Mouse (Mus musculus) right cerebral cortex, postnatal 4 days (tissue): ENCODE results near the gene Btbd16.
A peak's percentile ranks its signal among the peaks of the same experiment; 100 is the strongest.

ENCODE experiments used
- DNase-seq: peaks from one replicate; pipeline ENCODE4 v3.0.0-alpha.2; 2022

Gene Btbd16

DNA sequence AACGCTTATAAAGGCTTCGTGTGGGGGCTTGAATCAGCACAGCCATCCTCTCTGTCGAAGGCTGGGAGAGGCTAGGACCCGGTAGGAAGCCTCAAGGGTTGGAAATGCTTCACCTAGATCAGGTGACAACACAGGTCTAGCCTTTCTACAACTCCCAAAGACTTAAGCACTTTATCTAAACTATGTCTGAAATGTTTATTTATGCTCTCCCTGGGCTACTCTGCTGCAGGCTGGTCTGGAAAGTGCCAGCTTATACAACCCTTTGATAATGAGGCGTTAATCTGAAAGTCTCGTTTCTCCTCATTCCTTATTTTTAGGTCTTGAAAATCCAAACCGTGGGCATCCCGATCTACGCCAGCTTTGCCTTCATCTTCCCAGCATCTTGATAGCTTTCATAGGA lies 50.1 kb downstream of the Btbd16 start:
- no peak for DNase-seq

DNA sequence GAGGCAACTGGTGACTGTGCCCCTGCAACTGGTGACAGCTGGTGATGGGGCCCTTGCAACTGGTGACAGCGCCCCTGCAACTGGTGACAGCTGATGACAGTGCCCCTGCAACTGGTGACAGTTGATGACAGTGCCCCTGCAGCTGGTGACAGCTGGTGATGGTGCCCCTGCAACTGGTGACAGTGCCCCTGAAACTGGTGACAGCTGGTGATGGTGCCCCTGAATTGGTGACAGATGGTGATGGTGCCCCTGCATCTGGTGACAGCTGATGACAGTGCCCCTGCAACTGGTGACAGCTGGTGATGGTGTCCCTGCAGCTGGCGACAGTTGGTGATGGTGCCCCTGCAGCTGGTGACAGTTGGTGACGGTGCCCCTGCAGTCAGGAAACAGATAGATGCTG lies 52.5 kb downstream of the Btbd16 start:
- no peak for DNase-seq

DNA sequence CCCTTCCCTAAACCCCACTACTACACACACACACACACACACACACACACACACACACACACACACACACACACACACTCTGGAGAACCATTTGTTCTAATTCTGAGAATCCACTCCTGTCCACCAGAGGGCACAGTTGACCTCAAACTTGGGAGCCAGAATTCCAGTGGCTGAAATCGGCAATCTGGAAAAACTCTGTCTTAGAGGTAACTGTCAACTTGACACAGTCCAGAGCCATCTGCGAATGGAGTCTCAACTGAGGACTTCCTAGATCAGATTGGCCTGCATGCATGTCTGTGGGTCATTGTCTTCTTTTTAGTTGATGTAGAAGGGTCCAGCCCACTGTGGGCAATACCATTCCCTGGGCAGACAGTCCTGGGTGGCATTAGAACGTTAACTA lies 53.6 kb downstream of the Btbd16 start:
- DNase-seq: peak; percentile 48

DNA sequence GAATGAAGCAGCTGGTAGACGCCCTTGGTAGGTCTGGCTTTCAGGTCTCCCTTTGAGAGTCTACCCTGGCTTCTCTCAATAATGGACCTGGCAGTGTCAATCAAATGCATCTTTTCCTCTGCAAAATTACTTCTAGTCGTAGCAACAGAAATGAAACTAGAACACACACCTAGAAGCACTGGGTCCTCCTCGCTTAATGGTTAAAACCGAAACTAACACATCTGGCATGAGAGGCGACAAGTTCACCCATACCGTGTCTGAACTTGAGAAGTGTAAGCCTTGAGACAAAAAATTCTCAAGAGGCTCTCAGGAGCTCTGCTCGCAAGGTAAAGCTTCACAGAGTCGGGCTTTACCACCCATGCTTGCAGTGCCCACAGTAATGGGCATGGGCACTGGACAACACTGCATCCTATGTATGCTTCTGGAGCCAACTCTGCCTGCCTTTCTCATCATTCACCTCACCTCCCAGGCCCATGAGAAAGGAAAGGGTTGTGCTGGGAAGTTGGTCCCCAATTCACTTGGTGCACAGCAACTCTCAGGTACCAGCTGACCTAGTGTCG lies 54.1 kb downstream of the Btbd16 start:
- DNase-seq: no peak

DNA sequence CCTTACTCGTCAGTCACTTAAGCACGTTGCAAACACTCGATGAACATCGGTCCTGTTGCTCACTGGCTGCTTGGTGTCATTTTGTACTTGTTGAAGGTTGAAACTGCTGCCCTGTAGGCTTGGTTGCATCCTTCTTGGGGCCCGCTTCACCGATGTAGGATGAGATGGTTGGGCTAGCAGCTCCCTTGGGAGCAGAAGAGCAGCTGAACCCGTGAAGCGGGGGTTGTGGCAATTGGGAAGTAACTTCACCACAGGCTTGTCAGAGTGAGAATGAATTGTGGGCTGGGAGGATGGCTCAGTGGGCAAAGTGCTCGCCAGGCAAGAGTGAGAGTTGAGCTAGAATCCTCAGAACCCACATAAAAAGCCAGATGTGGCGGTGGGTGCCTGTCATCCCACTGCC lies 54.6 kb downstream of the Btbd16 start:
- DNase-seq: no peak

DNA sequence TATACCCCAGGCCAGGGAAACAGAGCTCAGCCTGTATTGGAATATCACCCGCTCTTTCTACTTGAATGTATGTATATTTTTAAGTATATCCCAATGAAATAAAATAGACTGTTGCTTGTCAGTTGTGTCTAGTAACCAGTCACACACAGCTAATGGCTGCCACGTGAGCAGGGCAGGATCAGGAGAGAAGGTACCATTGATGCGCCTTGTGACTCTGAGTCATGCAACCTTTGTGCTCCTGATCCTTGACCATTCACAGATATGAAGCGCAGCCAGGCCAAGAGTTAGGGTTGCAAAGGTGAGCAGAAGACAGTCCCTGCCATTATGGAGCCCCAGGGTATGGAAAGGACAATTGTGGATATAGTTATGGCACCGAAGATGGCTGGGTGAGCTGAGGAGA lies 57.7 kb downstream of the Btbd16 start:
- DNase-seq: no peak

DNA sequence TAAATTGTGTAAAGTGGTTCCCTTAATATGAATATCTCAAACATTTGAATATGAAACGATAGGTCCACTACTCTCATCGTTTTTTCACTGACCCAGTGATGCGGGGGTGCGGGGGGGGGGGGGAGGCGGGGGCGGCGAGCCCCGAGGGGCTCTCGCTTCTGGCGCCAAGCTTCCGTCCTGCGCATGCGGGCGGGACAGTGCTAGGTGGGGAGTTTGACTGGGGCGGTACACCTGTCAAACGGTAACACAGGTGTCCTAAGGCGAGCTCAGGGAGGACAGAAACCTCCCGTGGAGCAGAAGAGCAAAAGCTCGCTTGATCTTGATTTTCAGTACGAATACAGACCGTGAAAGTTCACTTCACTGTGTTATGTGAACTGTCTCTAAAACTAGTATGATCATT lies 60.4 kb downstream of the Btbd16 start:
- DNase-seq: peak; percentile 68

DNA sequence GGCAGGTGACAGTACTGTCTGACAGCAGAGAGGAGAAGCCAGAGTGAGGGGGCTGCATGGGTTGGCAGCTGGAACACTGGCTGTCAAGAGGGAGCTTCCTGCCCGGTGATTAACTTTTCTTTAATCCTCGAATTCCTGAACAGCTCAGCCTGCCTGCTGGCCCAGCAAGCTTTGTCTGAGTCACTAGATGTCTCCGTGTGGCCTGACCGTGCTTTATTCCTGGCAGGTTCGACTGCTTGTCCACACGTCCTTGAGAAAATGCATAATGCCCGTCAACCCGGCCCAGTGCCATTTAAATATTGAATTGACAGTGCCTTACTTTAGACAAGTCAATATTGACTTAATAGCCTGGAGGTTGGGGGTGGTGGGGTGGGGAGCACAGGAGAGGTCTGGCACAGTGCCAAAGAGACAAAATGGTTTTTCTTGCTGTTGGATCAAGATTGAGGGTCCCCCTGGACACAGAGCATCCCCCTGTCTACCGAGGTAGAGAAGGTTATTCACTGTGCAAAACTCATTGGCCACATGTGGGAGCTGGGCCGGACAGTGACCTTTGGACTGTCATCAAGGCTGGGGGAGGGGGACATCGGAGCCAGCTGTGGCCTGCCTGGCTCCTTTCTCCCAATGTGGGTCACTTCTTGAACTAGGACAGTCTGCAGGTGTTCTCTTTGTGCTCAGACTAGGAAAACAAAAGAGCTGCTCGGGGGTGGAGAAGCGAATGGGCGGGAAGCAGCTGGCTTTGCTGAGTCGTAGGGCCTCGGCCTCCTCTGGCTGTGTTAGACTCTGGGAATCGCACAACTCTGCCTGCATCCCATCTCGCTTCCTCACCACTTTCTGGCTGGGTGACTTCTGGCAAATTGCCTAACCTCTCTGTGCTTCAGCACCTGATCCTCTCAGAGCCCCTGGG lies 61.3 kb downstream of the Btbd16 start:
- no peak for DNase-seq

DNA sequence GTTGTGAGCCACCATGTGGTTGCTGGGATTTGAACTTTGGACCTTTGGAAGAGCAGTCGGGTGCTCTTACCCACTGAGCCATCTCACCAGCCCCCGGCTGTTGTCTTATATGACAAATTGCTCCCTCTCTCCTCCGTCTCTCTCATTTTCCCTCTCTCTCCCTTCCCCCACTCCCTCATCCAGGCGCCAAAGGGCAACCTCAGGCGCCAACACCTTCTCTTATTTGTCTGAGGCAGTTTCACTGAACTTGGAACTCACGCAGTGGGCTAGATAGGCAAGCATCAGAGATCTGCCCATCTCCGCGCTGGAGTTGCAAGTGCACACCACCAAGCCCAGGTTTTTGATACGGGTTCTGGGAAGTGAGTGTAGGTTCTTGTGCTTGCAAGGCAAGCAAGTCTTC lies 62.2 kb downstream of the Btbd16 start:
- DNase-seq: no peak

DNA sequence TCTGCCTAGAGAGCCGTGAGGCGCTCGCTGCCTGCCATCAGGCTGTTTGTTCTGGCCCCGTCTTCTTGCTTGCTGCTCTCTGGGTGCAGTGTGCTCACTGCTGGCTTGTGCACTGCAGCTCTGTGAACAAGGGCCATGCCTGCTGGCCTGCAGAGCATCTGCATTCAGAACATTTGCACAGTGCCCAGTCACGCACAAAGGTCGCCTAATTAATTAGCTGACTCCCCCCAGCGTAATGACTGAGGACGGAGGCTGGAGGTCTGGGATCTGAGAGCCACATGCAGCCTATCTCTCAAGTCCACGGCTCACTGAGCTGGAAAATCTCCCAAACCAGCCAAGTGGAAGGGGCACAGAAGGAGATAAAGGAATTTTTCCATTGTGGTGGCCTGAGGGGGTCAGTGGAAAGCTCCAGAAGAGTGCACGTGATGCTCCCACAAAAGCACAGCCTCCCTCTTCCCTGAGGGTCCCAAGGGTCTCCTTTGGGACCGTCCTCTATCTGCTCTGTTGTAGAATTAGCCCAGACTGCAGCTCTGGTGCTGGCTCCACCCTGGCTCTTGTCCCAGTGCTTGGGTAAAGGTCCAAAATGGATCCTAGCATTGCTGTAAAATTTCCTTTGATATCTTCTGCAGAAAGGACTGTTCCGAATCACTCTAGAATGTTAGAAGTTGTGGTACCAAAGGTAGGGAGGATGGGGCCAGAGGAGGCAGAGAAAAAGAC lies 64.2 kb downstream of the Btbd16 start:
- peak; percentile 12 for DNase-seq

DNA sequence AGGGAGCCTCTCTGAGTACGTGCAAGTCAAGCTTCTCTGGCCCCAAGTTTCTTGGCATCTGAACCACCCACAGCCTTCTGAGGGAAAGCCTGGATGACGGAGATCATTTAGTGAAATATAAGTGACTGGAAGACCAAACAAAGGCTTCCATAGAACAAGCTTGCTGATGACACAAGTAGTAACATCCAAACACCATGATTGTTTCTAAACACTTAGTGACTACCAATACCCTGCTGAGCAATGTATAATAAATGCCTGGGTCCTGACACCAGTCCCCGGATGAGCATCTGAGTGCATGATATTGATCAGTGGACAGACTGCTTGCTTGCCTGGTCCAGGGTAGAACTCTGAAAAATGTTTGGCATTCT lies 64.8 kb downstream of the Btbd16 start:
- DNase-seq: no peak

DNA sequence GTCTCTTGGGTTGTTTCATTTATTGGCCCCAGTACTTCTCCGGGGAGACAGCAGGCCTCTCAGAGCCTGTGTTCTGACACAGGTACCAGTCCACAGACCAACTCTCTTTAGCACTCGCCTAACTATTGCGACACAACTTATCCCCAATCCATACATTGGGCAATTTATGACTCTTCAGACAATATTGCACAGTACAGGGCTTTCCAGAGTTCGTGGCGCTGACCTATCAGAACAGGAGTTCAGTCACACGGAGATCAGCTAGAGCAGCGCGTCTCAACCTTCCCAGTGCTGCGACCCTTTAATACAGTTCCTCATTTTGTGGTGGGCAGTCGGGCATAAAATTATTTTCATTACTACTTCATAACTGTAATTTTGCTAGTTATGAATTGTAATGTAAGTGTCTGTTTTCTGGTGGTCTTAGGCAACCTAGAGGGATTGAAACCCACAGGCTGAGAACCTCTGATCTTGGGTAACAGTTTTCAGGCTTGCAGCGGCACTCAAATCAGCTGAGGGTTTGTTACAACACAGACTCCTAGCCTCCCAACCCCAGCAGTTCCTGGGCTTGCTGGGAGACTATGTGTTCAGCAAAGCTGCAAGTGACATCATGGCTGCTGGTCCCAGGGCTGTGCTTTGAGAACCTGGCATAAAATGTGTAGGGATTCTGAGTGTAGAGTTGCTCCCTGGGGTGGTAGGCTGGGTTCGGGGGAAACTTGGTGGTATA lies 65.7 kb downstream of the Btbd16 start:
- DNase-seq: no peak

DNA sequence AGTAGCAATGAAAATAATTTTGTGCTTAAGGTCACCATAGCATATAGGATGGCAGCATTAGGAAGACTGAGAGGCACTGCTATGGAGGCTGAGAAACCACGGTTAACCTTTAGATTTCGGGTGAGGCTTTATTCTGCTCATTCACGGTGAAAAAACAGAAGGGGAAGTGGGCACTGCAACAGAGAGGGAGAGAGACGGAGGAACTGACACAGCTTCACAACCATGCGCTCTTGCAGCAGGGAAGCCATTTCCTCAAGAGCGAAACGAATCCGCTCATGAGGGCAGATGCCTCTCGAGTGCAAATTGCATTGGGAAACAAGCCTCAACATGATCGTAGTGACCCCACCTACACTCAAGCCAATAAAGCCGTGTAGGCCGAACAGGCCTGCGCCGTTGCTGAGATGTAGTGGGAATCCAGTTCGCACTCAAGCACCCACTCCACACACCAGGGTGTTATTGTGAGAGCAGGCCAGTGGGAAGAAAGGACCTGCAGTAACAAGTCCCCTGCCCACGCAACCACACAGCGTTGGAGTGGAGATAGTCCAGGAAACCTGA lies 73.4 kb downstream of the Btbd16 start:
- no peak for DNase-seq

DNA sequence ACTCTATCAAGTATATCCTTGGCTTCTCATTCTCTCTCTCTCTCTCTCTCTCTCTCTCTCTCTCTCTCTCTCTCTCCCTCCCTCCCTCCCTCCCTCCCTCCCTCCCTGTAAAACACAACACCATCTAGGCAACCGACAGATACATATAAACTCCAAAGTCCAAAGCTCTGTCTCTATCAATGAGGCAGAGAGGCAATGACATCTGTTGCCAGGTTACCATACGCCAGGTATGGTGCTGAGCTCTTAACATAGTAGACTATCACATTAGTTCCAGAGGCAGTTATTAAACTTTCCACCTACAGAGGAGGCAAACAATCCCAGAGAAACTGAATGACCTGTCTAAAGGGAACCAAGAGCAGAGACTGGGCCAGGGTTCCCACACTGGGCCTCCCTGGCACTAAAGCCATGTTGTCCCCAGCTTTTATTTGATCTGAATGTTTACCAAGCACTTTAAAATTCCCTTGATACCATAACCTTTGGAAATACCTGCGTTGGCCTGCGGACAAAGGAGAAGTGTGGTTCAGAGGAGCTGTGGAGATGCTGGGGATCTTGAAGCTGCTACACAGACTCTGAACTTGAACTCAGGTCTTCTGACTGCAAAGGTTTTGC lies 80.9 kb downstream of the Btbd16 start:
- no peak for DNase-seq

DNA sequence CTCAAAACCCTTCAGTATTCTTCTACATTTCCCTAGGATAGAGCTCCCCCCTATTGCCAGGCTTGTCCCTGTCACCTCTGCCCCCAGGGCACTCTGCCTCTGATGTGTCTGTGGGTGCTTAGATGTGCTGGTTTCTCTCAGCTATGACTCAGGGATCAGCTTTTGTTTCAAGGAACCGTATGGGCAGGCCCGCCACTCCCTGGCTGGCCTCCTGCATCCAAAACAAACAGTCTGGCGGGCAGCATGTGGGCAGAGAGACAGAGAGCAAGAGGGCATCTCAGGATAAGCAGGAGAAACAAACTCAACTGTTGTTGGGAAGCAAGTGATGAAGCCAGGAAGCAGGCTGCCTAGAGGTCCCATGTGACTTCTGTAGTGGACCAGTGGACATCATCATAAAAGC lies 81.8 kb downstream of the Btbd16 start:
- no peak for DNase-seq

DNA sequence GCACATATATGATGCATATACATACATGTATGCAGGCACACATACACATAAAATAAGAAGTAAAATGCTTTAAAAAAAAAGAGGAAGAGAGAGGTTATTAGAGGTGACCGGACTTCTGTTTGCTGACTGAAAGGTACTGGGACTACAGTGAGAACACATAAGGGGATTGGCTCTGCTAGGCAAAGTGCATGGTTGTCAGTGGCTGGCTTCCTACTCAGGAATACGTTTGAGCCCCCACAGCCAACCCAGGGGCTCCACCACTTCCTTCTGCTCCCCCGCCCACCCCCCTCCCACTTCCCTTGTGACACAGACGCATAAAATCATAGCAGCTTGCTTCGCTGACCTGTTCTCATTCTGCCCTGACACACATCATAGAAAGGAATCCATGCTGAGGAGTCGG lies 84.1 kb downstream of the Btbd16 start:
- DNase-seq: no peak

DNA sequence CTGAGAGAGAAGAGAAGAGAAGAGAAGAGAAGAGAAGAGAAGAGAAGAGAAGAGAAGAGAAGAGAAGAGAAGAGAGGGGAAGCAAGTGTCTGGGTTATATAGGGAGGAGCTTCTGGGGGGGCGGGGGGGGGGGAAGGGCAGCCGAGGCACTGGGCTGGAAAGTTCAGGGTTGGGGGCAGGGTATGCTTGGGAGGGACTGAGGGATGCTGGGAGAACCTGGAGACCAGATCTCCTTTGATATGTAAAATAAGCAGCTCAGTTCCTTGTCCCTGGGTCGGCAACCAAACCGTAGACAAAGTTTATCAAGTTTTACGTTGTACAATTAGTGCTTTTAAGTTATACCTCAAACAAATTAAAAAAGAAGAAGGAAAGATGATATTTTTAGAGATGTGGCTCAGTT lies 86.1 kb downstream of the Btbd16 start:
- DNase-seq: no peak

DNA sequence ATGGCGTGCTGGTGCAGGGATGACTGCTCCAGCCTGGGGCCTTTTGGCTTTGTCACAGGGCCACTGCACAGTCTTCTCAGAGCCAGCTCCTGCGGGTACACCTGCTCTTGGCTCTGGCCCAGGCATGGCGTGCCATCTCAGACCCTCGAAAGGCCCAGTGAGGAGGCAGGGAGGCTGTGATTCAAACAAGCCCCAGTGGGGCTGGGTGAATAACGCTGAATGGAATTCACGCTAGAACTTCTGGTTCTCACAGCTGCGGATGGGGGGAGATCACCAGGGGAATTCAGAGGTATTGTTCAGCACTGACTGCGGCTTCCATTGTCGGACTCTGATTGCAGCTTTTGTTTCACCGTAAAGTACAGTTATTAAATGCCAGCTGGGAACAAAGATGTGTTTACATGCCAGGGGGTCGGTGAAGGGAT lies 86.9 kb downstream of the Btbd16 start:
- DNase-seq: peak; percentile 7

DNA sequence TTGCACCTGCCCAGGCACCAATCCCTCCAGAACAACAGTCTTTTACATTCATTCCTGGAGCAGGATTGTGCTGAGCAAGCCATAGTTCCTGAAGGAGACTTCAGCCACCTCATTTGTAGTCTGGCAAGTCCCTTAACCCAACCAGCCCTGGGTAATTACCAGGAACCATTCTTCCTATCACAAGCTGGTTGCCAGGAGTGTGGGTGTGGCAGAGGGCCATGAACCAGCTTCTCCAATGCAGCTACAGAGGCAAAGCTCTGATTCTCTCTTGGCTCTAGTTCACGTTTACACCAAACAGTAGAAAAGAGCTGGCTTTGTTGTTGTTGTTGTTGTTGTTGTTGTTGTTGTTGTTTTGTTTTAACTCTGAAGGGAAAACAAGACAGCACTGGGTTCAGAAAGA lies 88.6 kb downstream of the Btbd16 start:
- peak; percentile 25 for DNase-seq

DNA sequence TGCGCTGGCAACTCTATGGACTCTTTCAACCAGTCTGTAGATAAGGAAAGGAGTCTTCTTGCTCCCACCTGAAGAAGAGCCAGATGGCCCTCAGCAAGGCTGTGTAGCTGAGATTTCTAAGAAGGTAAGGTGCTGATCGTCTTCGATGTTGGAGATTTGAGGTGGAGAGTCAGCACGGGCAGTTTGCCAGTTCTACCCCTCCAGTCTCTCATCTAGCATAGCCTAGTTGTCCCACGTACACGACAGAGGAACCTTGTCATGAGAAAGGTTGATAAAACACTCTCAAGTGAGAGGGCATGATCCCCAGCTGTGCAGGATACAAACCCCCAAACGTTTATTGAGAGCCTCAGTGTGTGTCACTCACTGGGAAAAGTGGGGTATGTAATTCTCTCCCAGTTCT lies 90.8 kb downstream of the Btbd16 start:
- no peak for DNase-seq

DNA sequence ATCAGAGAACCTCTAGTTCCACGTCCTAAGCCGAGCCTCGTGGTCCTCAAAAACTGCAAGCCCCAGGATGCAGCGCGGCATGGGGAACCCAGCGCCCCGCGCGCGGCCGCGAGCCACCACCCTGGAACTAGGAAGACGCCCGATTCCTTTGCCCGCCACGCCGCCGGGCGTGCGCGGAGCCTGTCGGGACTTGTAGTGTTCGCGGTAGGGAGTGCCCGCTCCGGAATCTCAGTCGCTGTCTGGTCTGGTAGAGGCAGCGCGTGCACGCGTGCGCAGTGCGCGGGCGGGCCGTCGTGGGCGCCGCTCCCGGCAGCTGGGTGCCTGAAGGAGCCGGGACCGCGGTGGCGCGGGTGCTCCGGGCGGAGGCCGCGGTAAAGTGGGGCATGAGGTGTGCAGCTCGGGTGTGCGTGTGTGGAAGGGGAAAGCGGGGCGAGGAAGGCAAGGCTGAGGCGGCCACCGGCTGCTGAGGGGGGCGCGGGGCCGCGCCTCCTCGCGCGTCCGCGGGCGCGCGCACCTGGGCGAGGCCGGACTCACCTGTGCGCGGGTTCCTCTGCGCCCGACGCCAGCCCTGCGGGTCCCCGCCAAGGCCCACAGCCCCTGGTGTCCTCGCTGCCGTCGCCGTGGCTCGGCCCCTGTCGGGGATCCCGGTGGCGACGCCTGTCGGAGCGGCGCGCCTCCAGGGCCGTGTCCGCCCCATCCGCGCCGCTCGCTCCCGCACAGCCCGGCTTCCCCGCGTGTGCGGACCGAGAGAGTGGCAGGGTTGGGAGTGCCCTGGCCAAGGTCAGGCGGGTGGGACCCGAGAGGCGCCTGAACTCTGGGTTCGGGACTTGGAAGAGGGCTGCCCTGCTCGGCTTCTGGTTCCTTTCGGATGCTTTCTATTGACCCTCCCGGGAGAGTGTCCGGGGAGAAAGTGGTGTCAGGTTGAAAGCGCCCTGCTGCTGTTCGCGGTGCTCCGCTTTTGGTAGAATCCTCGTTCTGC lies 92.0 kb downstream of the Btbd16 start, which contains the start of gene Plekha1:
Plekha1 (plus strand) TSS at position 144 of the 979 bp plus-strand sequence.
- DNase-seq: peak; percentile 94
